9 mouse cellular contexts compared by ENCODE assay signal in genomic region chr13:21322509-21323375, GRCm38 (mm10). TPM values are rescaled to one million over a fixed set of nuclear protein-coding genes. Genes with fewer than 3 reads are reported as not detected.
DNase-seq lines count a peak whose midpoint lies in the region; ATAC-seq lines count a peak whose summit lies in the region.
"Had no signal": no experiment of that assay in that cellular context is flagged by ENCODE, and none has a peak within 500 bp of the region (broad histone marks: within the 10 kb centered on the region; RNA-seq: fewer than 3 reads in every experiment).

No protein-coding gene starts in this region.

- H3K9ac ChIP-seq in kidney, embryonic 15.5 days, result no peak overlapping the region
- H3K9ac ChIP-seq in forebrain, embryonic 13.5 days, result no peak overlapping the region
- no peak overlapping the region for H3K9ac ChIP-seq in midbrain, embryonic 11.5 days (ENCODE audit: low read length)

- no peak for ATAC-seq in kidney, embryonic 15.5 days (replicated peaks; ENCODE audit: low FRiP score)
- ATAC-seq in forebrain, embryonic 13.5 days, result no peak
- no peak for ATAC-seq in midbrain, embryonic 11.5 days (ENCODE audit: low FRiP score)
- ATAC-seq in erythroid progenitor cell, adult 5-6 weeks (replicated peaks; ENCODE audit: low FRiP score, poor library complexity, severe bottlenecking), result no peak

- H3K4me3 ChIP-seq in kidney, embryonic 15.5 days (replicated peaks), result peak overlapping the region; percentile 39
- H3K4me3 ChIP-seq in forebrain, embryonic 13.5 days, result peak overlapping the region; percentile 35
- H3K4me3 ChIP-seq in midbrain, embryonic 11.5 days (ENCODE audit: low read depth, low read length), result peak overlapping the region; percentile 23; the same call in 1 of the 2 replicates
- H3K4me3 ChIP-seq: myocyte had no signal

- DNase-seq in kidney, adult 8-10 months, result no peak
- DNase-seq in brain, embryonic 18.5 days (ENCODE audit: low read depth, low spot score), result peak; percentile 16
- DNase-seq in layer of hippocampus, adult 9-11 months, result peak; percentile 44
- peak; percentile 95 for DNase-seq in midbrain, embryonic 11.5 days (ENCODE audit: low spot score, missing footprints)
- no peak for DNase-seq in T-cell, adult 2 months (ENCODE audit: low spot score)

- no peak overlapping the region for H3K27ac ChIP-seq in kidney, embryonic 15.5 days
- no peak overlapping the region for H3K27ac ChIP-seq in forebrain, embryonic 13.5 days
- no peak overlapping the region for H3K27ac ChIP-seq in midbrain, embryonic 11.5 days (ENCODE audit: low read depth, low read length)

- H3K4me2 ChIP-seq in kidney, embryonic 15.5 days, result peak overlapping the region; percentile 54
- H3K4me2 ChIP-seq in forebrain, embryonic 13.5 days, result peak overlapping the region; percentile 56
- H3K4me2 ChIP-seq in midbrain, embryonic 11.5 days, result peak overlapping the region; percentile 30

- WGBS in kidney, embryonic 15.5 days, result 14% methylated on average over 18 of the region's 18 CpGs
- 13% methylated on average over 18 of the region's 18 CpGs for WGBS in forebrain, embryonic 13.5 days
- WGBS in midbrain, embryonic 11.5 days, result 12% methylated on average over 18 of the region's 18 CpGs

- H3K27me3 ChIP-seq in kidney, embryonic 15.5 days, result no peaks in the 10 kb centered on the region
- H3K27me3 ChIP-seq in forebrain, embryonic 13.5 days, result peaks cover 14% of the 10 kb centered on the region; the same call in 1 of the 2 replicates
- H3K27me3 ChIP-seq in midbrain, embryonic 11.5 days (ENCODE audit: control insufficient read depth, insufficient read depth, low read length), result no peaks in the 10 kb centered on the region

- no peaks in the 10 kb centered on the region for H3K9me3 ChIP-seq in kidney, embryonic 15.5 days (replicated peaks)
- no peaks in the 10 kb centered on the region for H3K9me3 ChIP-seq in forebrain, embryonic 13.5 days (replicated peaks)
- no peaks in the 10 kb centered on the region for H3K9me3 ChIP-seq in midbrain, embryonic 11.5 days (ENCODE audit: control insufficient read depth, low read length)

- no peaks in the 10 kb centered on the region for H3K36me3 ChIP-seq in kidney, embryonic 15.5 days
- no peaks in the 10 kb centered on the region for H3K36me3 ChIP-seq in forebrain, embryonic 13.5 days (ENCODE audit: poor library complexity, severe bottlenecking)
- H3K36me3 ChIP-seq in midbrain, embryonic 11.5 days (ENCODE audit: control insufficient read depth, insufficient read depth, low read length), result no peaks in the 10 kb centered on the region

- H3K4me1 ChIP-seq in kidney, embryonic 15.5 days, result peaks cover 12% of the 10 kb centered on the region
- H3K4me1 ChIP-seq in forebrain, embryonic 13.5 days, result peaks cover 13% of the 10 kb centered on the region
- no peaks in the 10 kb centered on the region for H3K4me1 ChIP-seq in midbrain, embryonic 11.5 days (ENCODE audit: control insufficient read depth, insufficient read depth, low read length)

RNA-seq across cellular contexts. Expression of gene Gpx6, which starts 10.8 kb away (rescaled TPM):
- 5.2 and 6.1 TPM in 2 replicates for polyA plus RNA-seq in kidney, embryonic 15.5 days (2015; fragmentation: Nextera tagmentation; extraction: Ambion mirVana)
- not detected in 2 replicates for polyA plus RNA-seq in forebrain, embryonic 13.5 days (2015; fragmentation: Nextera tagmentation; extraction: Ambion mirVana)
- polyA plus RNA-seq in midbrain, embryonic 11.5 days (2014; fragmentation: Nextera tagmentation; extraction: Ambion mirVana), result not detected in 2 replicates
- not detected in 2 replicates for total RNA-seq in erythroid progenitor cell, adult 5-6 weeks (2015; ENCODE audit: low replicate concordance)
- total RNA-seq in erythroid progenitor cell, adult 5-6 weeks (2017; ENCODE audit: low replicate concordance), result not detected in 2 replicates
- polyA plus RNA-seq: myocyte had no signal

RNA-seq across cellular contexts. Expression of gene Olfr1367, which starts 24.0 kb away (rescaled TPM):
- polyA plus RNA-seq in kidney, embryonic 15.5 days (2015; fragmentation: Nextera tagmentation; extraction: Ambion mirVana), result not detected in 2 replicates
- not detected in 2 replicates for polyA plus RNA-seq in forebrain, embryonic 13.5 days (2015; fragmentation: Nextera tagmentation; extraction: Ambion mirVana)
- polyA plus RNA-seq in midbrain, embryonic 11.5 days (2014; fragmentation: Nextera tagmentation; extraction: Ambion mirVana), result not detected in 2 replicates
- not detected in 2 replicates for total RNA-seq in erythroid progenitor cell, adult 5-6 weeks (2015; ENCODE audit: low replicate concordance)
- not detected in 2 replicates for total RNA-seq in erythroid progenitor cell, adult 5-6 weeks (2017; ENCODE audit: low replicate concordance)
- polyA plus RNA-seq: myocyte had no signal

RNA-seq across cellular contexts. Expression of gene Gpx5, which starts 30.2 kb away (rescaled TPM):
- polyA plus RNA-seq in kidney, embryonic 15.5 days (2015; fragmentation: Nextera tagmentation; extraction: Ambion mirVana), result not detected in 2 replicates
- polyA plus RNA-seq in forebrain, embryonic 13.5 days (2015; fragmentation: Nextera tagmentation; extraction: Ambion mirVana), result not detected in 2 replicates
- not detected in 2 replicates for polyA plus RNA-seq in midbrain, embryonic 11.5 days (2014; fragmentation: Nextera tagmentation; extraction: Ambion mirVana)
- total RNA-seq in erythroid progenitor cell, adult 5-6 weeks (2015; ENCODE audit: low replicate concordance), result not detected in 2 replicates
- not detected in 2 replicates for total RNA-seq in erythroid progenitor cell, adult 5-6 weeks (2017; ENCODE audit: low replicate concordance)
- polyA plus RNA-seq: myocyte had no signal

RNA-seq across cellular contexts. Expression of gene Zscan12, which starts 39.9 kb away (rescaled TPM):
- polyA plus RNA-seq in kidney, embryonic 15.5 days (2015; fragmentation: Nextera tagmentation; extraction: Ambion mirVana), result 12.4 and 12.7 TPM in 2 replicates
- 16.4 and 18.1 TPM in 2 replicates for polyA plus RNA-seq in forebrain, embryonic 13.5 days (2015; fragmentation: Nextera tagmentation; extraction: Ambion mirVana)
- polyA plus RNA-seq in midbrain, embryonic 11.5 days (2014; fragmentation: Nextera tagmentation; extraction: Ambion mirVana), result 20.3 and 21.8 TPM in 2 replicates
- total RNA-seq in erythroid progenitor cell, adult 5-6 weeks (2015; ENCODE audit: low replicate concordance), result 2.9 TPM in 1 of 2 replicates, not detected in the other
- total RNA-seq in erythroid progenitor cell, adult 5-6 weeks (2017; ENCODE audit: low replicate concordance), result 0.98 and 3.3 TPM in 2 replicates

Comparison
In these comparisons a context has a peak if more than half of its experiments do, and no peak if none do; other contexts are left out.
1. DNase-seq: peak in brain, embryonic 18.5 days (single experiment), layer of hippocampus, adult 9-11 months (single experiment) and midbrain, embryonic 11.5 days (single experiment); none in kidney, adult 8-10 months (0 of 2) and T-cell, adult 2 months (single experiment).
2. Peak in every context shown above with its lines, with median percentiles within 50 percentile points of each other: H3K4me2 ChIP-seq and H3K4me3 ChIP-seq.